Mouse (Mus musculus) heart, embryonic 15.5 days (tissue): Measurements from ENCODE around the gene Snx5. TPM values are rescaled to one million over a fixed set of nuclear protein-coding genes. Genes with fewer than 3 reads are reported as not detected.

Experiments
- polyA plus RNA-seq: library from polyadenylated mRNA; unstranded; fragments of >200 nt; fragmentation: Nextera tagmentation; extraction: Ambion mirVana; gene quantifications from 2 replicates; pipeline ENCODE4 v1.2.1, GENCODE M21; 2015

Snx5 gene
- polyA plus RNA-seq, 1 experiment from 2014 or later: 78.9 TPM

Other genes starting within 250 kb of the Snx5 start
- gene Banf2, start 237.8 kb downstream of the Snx5 start, polyA plus RNA-seq: not detected in 2 replicates
- 22.0 TPM in 2 replicates for gene Mgme1, start 243 bp downstream of the Snx5 start, polyA plus RNA-seq
- 0.08 and 0.18 TPM in 2 replicates for gene Ovol2, start 61.2 kb upstream of the Snx5 start, polyA plus RNA-seq
- 24.0 and 27.6 TPM in 2 replicates for gene Kat14, start 98.1 kb upstream of the Snx5 start, polyA plus RNA-seq
- 1.7 and 3.2 TPM in 2 replicates for gene Pet117, start 98.1 kb upstream of the Snx5 start, polyA plus RNA-seq